Mouse (Mus musculus): ENCODE data around the gene Rspry1.
A peak's percentile ranks its signal among the peaks of the same experiment; 100 is the strongest.

The Rspry1 gene

DNA sequence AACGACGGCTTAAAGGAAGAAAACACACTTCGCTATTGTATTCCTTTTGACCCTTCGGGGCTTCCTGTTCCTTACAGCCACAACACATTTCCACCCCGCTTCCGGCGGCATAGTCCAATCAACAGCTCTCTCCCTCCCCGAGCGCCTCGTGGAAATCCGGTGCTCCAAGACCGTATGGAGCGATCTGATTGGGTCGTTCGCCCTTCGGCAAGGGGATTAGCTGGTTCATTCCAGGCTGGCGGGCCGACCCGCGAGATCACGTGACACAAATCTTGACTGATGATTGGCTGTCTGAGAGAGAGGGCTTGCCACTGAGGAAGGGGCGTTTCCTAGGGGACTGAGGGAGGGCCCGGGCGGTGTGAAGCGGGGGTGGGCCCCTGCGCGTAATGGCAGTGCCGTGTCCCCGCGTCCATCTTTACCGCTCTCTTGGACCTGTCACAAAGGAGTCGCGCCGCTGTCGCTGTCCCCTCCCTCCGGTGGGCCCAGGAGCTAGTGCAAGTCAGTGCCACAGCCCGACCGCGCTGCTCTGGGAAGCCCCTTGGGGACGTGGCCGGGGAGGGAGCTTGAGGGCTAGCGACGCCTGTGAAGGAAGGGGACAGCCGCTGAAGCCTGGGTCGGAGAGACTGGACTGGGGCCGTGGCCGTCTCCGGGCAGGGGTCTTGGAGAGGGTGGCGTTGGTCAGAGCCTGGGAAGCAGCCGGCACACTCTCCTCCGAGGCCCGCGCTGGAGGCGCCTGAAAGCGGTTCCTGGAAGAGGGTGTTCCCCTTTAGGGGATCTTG is at the start of gene Rspry1, which contains the start of gene Fam192a:
Gene Rspry1, plus strand, starts transcription at position 331 of the 779 bp plus-strand sequence.
Gene Fam192a, minus strand, starts transcription at position 391 of the 779 bp plus-strand sequence.
- peak; percentile 97 for DNase-seq (ENCODE audit: low spot score)

DNA sequence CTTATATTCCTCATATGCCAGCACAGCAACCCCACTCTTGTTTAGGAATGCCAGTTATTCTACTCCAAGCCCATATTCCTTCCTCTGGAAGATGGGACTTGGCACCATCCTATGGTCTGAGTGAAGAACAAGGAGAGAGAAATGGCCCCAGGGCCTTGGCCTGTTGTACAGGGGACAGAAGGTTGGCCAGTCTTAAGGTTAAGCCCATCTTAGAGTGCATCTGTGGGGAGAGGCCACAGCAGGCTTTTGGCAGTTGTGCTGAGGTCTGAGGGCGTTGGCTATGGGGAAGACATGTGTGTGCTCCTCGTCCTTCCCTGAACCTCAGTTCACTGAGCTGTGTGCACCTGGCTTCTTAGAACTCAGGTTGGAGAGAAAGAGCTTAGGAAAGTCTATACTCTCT is 49.0 kb upstream of the Rspry1 start:
- no peak for DNase-seq (ENCODE audit: low spot score)

DNA sequence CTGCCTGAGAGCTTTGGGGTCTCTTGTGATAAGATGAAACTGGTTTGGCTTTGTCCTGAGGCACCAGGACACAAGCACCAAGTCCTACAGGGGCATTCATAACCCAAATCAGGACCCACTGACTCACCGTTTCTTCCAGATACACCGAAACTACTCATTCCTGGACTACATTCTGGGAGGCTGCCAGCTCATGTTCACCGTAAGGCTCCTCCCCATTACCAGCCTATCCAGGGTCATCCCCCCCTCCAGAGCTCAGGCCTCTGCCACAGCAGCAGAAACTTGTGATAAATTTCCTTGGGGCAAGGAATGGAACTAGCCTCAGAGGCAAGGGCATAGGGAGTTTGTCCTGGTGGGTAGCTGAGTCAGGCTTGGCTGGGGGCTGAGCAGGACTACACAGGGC is 44.5 kb upstream of the Rspry1 start:
- no peak for DNase-seq (ENCODE audit: low spot score)

DNA sequence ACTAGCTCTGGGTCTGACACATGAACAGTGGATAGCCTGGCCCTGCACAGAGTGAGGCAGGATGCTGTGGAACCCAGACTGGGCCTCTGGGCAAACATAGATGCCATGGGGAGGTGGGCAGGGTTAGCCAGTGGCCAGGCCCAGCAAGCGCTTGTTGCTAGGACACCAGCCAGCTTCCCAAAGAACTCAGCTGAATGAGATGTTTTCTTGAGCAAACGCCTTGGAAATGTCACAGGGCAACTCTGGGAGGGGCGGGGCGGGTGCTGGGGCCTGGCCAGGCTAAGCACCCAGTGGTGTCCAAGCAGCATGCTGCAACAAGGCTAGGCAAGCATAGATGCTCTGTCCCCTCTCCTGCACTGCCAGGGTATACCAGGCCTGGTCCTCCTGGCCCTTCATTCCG is 40.5 kb upstream of the Rspry1 start:
- no peak for DNase-seq (ENCODE audit: low spot score)

DNA sequence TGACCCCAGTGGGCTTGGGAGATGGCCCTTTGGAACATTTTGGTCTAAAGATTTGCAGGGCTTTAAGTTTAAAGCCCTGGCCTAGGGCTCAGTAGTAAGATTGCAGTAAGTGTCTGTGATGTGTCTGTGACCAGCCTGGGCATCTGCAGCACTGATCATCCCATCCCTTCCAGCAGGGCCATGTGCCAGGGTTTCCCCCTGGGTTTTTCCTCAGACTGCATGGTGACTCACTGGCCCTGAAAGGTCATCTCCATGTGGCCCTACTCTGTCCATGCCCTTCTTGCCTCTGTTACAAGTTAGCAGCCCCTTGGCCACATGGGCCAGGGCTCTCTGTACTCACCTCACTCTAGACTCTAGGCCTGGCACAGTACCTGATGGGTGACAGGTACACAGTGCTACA is 37.3 kb upstream of the Rspry1 start:
- no peak for DNase-seq (ENCODE audit: low spot score)

DNA sequence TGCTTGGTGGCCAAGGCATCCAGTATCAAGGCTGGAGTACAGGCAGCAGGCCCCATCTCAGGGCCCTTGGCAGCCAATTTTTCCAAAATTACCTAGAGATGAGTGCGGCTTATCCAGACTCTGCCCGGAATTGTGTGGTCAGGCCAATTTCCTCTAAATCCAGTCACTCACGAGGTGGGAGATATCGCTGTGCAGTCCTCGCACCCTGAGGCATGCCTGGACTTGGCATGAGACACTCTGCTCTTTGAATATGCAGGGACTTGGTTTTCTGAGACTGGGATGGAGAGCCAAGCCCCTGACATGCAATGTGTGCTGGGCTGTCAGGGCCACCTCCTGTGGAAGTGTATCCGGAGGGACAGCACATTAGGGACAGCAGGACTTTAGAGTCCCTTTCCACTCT is 35.7 kb upstream of the Rspry1 start:
- no peak for DNase-seq (ENCODE audit: low spot score)

DNA sequence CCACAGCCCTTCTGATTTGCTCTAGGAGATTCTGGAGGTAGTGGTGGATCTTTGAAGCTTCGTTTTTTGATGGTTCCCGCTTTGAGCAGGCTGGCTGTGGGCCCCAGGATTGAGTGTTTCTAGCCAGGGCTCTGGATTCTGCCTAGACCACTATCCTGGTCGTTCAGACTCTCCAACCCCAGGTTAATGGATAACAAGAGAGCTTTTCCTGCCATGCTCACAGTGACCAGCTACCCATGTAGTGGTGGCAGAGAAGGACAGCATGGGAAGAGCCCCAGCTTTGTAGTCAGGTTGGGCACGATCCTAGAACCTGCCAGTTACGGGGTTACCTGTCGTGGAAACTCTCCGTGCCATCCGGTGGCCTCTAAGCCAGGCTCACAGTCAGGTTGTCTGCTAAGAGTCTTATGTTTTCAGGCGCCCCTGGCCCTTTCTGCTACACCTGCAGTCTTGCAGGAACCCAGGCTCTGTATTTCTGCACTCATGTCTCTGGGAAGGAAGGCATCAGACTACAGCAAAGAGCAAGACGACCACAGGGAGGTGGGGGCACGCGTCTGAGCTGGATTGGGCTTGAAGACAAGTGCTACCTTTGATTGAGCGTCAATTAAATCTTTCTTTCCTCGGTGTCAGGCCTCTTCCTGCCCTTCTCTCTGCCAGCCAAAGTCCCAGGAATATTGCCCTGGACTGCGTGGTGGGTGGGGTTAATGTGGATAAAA is 35.1 kb upstream of the Rspry1 start:
- no peak for DNase-seq (ENCODE audit: low spot score)

DNA sequence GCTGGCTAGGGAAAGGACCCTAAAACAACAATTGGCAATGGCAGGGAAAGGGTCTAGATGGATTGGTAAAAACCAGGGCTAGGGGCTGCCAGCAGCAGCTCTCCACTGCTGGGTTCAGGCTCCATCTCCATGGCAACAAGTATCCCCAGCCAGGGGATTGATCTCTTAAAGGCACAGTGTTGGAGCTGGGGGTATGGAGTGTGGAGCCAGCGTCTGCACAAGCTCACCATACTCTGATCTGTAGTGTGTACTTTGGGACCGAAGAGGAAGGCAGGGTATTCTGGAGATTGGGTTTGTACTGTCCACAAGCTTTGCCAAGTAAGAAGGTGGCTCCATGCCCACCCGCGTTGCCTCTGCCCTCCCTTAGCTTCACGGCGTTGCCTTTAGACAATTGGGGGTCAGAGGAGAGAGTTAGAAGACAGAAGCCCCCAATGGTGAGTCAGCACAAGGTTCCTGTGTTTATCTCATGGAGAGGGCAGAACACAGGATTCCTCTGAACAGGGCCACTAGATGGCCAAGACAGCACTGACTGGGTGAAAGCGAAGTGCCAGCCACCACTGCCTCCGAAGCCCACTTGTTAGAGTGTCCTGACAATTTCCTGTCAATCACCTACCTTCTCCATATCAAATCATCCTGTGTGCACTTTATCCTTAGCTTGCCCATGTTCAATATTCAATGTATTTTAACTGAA is 34.4 kb upstream of the Rspry1 start:
- no peak for DNase-seq (ENCODE audit: low spot score)

DNA sequence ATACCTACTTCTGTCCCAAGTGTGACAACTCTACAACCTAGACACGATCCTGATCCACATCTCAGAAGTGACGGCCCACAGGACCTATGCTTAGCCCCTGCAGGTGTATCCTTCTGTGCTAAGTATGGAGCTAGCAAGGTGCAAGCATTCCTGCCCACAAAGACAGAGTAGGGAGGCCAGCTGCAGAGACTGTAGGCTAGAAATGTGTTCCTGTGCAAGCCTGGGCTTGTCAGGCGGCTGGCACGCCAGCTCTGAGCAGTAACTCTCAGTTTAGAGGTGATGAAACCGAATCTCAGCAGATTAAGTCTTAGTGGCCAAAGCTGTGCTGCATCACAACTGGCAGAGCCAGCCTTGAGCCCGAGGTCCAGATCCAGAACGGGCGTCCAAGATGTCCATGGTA is 33.6 kb upstream of the Rspry1 start:
- no peak for DNase-seq (ENCODE audit: low spot score)

DNA sequence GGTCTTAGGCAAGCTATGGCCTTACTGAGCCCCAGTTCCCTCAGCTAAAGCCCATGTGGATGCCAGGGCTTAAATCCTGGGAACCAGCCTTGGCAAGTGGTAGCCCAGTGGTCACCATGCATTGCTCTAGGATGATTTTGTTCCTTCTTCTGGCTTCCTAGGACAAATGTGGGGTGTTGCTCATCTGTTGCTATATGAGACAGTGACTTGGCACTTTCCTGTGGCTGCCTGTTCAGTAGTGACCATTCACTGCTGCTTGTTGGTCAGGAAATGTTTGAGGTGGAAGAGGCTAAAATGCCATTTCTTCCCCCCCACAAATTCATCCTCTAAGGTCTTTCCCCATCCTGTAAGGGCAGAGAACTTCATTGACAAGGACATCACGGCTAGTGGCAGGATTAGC is 32.3 kb upstream of the Rspry1 start:
- DNase-seq (ENCODE audit: low spot score), result no peak

DNA sequence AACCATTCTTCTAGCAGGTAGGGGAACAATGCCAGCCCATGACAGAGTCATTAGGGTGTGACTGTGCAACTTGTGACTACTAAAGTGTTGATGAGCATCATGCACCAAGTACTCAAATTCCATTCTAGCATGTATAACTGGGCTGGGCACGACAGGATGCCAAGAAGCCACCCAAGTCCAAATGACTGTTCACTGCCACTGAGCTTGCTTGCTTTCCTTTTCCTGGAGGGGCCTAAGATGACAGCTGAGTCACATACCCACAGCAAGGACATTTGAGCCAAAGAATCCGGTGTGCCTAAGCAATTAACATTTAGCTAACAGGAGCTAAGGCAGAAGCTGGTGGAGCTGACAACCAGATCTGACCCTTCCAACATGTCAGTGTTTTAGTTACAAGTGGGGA is 29.8 kb upstream of the Rspry1 start:
- DNase-seq (ENCODE audit: low spot score), result no peak

DNA sequence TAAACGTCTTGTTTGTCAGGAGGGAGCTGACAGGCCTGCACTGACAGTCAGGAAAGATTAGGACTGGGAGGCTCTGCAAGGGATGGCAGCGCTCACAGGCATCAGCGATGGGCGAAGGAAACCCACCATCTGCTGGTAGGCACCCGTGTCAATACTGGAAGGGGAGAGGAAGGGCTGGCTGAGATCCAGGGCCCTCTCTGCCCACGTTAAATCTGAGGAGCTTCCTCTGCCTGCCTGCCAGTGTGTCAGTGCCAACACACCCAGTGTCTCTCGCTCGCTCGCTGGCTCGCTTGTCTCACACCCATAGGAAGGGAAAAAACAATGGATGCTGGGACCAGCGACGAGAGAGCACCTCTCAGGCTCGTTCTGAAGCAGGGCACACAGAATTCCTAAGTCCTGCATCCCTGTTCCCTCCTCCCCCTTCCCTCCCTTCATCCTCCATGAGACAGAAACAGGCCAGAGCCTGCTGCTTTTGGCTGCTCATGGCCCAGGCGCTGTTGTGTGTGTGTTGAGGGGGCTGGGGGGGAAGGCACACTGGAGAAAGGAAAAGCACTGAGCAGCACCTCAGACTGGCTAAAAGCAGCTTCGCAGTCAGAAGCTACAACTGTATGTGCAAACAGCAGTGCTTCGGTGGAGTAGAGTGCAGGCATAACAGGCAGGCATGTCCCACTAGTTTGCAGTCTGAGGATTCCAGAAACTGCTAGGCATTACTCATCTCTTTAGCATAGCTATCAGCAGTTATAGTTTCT is 27.4 kb upstream of the Rspry1 start:
- no peak for DNase-seq (ENCODE audit: low spot score)

DNA sequence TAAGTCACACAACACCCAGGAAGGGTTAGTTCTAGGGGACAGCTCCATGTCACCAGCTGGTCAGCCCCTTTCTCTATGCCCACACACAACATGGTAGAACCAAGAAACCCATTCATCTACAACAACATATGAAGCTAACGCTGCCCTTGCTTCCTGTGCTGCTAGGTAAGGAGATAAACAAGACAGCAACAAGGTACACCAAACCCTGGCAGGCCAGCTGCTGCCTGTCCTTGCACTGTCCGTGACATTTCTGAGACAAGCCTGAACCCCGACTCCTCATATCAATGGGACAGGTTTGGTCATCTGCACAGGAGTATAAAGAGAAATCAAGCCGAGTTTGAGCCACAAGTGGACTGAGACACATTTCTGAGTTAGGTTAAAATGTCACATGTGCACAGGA is 26.6 kb upstream of the Rspry1 start:
- DNase-seq (ENCODE audit: low spot score), result no peak

DNA sequence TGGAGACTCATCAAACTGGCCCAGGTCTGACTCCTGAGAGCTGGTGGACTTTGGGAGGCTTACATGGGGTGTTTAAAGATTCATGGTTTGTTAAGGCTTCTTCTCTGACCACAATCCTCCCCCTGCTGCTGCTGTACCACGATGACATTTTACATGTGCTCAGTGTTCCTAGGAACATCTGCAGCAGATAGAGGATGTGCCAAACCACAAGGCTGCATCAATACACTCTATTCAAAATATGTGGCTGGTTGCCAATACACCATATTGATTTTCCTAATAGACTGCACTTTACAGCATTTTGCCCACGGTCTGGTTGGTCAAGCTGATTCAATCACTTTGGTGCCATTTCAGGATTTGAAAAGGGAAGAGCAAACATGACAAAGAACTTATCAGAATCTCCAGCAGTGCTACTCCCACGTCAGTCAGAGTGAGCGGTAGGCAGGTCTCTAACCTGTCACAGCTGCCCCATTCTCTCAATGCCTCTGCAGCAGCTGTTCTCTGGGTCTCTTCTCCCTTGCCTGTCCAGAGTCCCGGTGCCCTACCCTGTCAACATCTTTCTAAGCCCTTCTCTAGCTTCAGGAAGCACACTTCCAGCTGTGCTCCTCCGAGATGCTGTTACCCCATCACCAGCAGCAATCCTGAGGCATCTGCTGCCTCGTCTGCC is 19.8 kb upstream of the Rspry1 start:
- DNase-seq (ENCODE audit: low spot score), result no peak

DNA sequence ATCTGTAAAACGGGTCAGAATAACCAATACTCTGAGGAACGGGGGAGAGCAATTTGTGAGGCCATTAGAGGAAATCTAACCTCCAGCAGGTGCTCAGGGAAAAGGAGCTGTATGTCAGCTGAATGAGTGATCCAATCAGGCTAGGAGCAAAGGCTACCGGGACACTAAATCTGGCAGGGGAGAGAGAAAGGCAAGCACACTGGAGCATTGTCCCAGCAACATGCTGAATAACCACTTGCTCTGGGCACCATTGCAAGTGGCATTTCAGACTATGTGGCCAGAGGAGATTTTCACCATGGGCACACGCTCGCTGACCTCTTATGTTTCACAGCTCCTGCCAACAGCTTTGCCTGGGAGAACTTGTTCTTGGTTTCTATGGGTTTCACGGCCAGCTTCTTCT is 19.2 kb upstream of the Rspry1 start:
- DNase-seq (ENCODE audit: low spot score), result no peak

DNA sequence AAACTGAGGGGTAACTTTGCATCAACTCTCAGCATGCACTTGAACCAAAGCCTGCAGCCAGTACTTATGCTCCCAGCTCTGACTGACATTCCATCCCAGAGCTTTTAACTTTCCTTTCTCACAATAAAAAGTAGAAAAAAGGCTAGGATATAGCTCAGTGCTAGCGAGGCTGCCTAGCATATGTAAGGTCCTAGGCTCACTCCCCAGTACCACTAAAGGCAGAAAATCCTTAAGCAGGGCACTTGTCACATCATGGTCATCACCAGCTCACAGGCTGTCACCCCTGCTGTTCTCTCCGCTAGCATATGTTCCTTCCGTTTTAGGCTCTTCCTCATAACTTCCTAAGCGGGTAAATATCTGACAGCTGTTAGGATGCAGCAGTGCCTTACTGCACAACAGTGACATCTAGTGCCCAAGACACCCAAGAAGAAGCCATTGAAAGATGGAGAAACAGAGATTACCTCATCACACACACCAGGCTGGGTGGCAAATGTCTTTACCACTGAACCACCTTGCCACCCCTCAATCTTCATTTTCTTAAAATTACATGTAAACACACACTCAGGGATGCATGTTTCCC is 17.4 kb upstream of the Rspry1 start:
- DNase-seq (ENCODE audit: low spot score), result no peak

DNA sequence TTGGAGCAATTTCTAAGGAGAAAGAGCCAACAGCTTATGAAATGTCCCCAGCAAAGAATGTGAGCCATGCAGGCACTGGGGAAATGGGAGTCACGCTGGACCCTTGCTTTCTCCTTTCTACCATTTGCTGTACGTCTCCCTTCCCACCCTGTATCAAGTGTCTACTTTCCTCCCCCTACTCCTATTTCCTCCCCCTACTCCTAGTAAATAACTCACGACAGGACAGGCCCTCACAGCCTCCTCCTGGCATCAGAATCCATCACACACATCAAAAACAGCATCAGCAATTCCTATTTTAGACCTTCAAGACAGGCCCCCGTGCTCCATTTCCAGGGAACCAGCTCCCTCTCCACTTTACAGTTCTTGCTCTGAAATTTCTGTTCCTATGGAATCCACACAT is 10.0 kb upstream of the Rspry1 start:
- DNase-seq (ENCODE audit: low spot score), result no peak

DNA sequence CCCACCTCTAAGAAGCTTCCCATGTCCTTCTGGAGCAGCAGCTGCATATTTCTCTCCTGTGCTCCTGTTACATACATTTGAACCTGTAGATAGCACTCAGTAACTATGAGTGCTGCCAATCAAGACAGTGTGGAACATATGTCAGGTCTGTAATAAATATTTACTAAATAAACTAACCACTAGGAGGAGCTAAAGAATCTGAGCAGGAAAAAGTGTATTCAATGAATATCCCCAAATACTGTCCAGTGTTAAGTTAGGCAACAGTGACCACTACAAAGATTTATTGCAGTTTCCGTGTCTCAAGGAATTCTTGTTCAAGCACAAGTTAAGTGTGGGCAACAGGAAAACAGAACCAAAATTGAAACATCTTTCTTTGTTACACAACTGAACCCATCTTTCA is 7.5 kb upstream of the Rspry1 start:
- no peak for DNase-seq (ENCODE audit: low spot score)

DNA sequence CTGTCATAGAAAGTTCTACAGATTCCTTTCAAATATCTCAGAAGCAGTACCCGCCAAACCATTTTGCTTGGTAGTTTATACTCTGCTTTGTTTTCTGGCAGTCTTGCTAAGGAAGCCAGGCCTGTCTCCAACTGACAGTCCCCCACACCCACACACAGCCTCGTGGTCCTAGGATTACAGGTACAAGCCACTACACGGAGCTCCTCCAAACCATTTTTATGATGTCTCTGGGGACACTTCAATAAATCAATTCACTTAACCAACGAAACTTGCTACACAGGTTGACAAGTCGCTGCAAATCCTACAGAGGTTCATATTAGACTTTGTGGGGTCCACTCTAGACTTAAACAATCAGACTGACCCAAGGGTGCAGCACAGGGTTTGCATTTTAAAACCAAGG is 1.3 kb upstream of the Rspry1 start:
- DNase-seq (ENCODE audit: low spot score), result no peak

DNA sequence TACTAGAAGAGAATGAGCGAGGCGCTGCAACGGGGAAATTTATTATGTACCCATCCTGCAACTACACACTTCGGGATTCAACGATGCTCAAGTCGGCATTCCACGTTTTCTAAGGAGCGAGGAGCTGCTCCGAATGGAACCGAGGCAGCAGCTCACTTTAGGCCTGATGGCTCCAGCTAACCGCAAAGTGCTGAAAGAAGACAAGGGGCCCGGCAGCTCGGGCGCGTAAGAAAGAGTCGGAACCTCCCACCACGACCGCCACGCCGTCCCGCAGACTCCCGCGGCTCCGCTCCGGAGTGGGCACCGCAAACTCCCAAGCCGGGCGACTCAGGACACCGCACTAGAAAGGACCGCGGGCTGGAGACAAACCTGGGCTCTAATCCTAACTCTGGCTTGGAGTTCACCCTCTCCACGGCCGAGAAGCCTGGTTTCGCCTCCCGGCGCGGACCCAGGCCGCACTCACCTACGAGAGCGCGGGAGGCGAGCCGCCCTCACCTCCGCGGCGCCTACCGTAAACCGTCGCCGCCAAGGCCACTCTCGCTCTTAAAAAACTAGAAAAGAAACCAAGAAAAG is 617 bp upstream of the Rspry1 start:
- DNase-seq (ENCODE audit: low spot score), result peak; percentile 19

DNA sequence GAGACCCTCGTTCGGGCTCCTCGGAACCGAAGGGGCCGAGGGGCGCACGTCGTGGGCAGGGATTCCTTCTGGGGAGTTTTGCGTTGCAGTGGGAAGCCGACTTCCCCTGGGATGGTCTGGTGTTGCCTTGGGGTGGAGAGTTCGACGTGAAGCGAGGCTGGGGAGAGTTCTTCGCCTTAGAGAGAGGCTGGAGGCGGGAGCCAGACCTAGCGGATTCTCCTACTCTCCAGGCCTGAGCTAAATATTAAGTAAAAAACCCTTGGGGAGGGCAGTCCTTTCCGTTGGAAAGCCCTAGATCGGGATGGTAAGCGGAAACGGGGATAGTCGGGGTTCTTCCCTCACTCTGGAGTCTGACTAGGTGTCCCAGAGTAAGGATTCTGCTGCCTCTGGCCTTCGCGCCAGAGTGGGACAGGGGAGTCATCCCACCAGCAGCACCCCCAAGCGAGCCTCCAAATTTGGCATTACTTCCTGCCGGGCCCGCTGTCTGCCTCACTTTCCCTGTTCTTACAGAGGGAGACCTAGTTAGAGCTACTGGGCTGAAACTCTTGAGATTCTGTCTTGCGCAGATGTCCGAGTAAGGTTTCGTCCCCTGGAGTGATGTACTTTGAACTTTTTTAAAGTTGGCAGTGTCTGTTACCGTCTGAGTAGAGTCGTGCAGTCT is 864 bp downstream of the Rspry1 start:
- no peak for DNase-seq (ENCODE audit: low spot score)
